Mouse (Mus musculus): ENCODE results near the gene Sdk1.

GRCm38 (mm10) chr5:142240288-142240687, 999.0 kb downstream of the Sdk1 start:
- TF ChIP-seq CTCF (IDR thresholded peaks at IDR 0.05; ENCODE audit: low read depth) (no peak), EP300 (IDR thresholded peaks at IDR 0.05; ENCODE audit: low read depth) (no peak)

Measured in heart, postnatal 0 days (tissue).